8 mouse cellular contexts compared by ENCODE assay signal in the genomic region with DNA sequence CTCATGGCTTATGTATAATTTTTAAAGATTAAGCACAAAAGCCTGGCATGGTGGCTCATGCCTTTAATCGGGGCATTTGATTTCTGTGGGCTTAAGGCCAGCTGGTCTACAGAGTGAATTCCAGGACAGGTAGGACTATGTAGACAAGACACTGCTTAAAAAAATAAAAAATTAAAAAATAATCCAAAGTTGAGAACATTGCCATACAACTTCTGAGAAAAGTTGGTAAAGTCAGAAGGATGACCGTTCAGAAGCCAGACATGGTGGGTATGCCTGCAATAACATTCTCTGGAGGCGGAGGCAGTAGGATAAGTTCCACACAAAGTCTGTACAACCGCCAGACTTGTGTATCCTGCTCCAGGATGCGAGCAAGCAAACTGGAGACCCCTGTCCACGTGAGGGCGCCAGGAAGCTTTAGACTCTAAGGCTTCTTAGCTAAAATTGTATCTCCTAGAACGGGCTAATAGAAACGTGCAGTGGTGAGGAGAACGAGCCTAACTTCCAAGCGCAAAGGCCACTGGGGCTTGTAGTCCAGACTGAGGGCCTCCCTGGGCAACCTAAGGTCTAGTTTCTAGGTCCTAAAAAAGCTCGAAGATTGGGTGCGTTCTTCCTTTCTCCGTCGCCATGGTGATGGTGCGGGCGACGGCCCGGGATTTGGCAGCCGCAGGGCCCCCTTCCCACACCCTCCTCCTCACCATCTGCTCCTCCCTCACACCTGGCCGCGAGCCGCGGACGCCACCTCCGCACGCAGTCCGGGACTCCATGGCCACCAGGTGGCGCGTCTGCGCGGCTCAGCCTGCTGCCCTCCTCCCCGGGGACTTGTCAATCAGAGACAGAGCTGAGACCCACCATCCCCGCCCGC. TPM values are rescaled to one million over a fixed set of nuclear protein-coding genes. Genes with fewer than 3 reads are reported as not detected.
DNase-seq lines count a peak whose midpoint lies in the region; ATAC-seq and TF ChIP-seq lines count a peak whose summit lies in the region.

No protein-coding gene starts in this region.

- peak overlapping the region; percentile 16 for H3K4me3 ChIP-seq in bone marrow, adult 2 months (replicated peaks; ENCODE audit: control insufficient read depth, low read depth, low read length)
- H3K4me3 ChIP-seq in embryonic facial prominence, embryonic 14.5 days (ENCODE audit: low read depth, low read length): peak overlapping the region; percentile 41
- peak overlapping the region; percentile 40 for H3K4me3 ChIP-seq in limb, embryonic 12.5 days (replicated peaks)
- H3K4me3 ChIP-seq in midbrain, embryonic 15.5 days: peak overlapping the region; percentile 41
- peak overlapping the region; percentile 57; the same call in 1 of the 2 replicates for H3K4me3 ChIP-seq in spleen, adult 2 months (ENCODE audit: extremely low read depth, insufficient read depth, insufficient read length)

- 4% methylated on average over 35 of the region's 35 CpGs for WGBS in bone marrow, adult 2 months
- WGBS in embryonic facial prominence, embryonic 14.5 days: 6% methylated on average over 29 of the region's 35 CpGs
- WGBS in limb, embryonic 12.5 days: 4% methylated on average over 35 of the region's 35 CpGs
- WGBS in midbrain, embryonic 15.5 days: 4% methylated on average over 35 of the region's 35 CpGs
- 5% methylated on average over 35 of the region's 35 CpGs for WGBS in spleen, adult 2 months

- no peak overlapping the region for H3K27ac ChIP-seq in bone marrow, adult 2 months (ENCODE audit: control insufficient read depth, insufficient read depth, low read depth, low read length, poor library complexity)
- peak overlapping the region; percentile 34; the same call in 1 of the 2 replicates for H3K27ac ChIP-seq in embryonic facial prominence, embryonic 14.5 days (replicated peaks; ENCODE audit: low read depth, low read length)
- no peak overlapping the region for H3K27ac ChIP-seq in limb, embryonic 12.5 days
- H3K27ac ChIP-seq in midbrain, embryonic 15.5 days: peak overlapping the region; percentile 72
- H3K27ac ChIP-seq in spleen, adult 2 months (ENCODE audit: insufficient read depth, low read length): no peak overlapping the region

- H3K9ac ChIP-seq in embryonic facial prominence, embryonic 14.5 days (ENCODE audit: low read depth, low read length): peak overlapping the region; percentile 43; the same call in 1 of the 2 replicates
- no peak overlapping the region; the same call in 1 of the 2 replicates for H3K9ac ChIP-seq in limb, embryonic 12.5 days (replicated peaks)
- H3K9ac ChIP-seq in midbrain, embryonic 15.5 days: peak overlapping the region; percentile 33; the same call in 1 of the 2 replicates

- peak overlapping the region; percentile 78 for H3K4me2 ChIP-seq in embryonic facial prominence, embryonic 14.5 days (ENCODE audit: low read depth, low read length)
- H3K4me2 ChIP-seq in limb, embryonic 12.5 days: peak overlapping the region; percentile 70
- peak overlapping the region; percentile 78 for H3K4me2 ChIP-seq in midbrain, embryonic 15.5 days

- H3K4me1 ChIP-seq in bone marrow, adult 2 months (ENCODE audit: control insufficient read depth, insufficient read depth, low read length): no peaks in the 10 kb centered on the region
- H3K4me1 ChIP-seq in embryonic facial prominence, embryonic 14.5 days (ENCODE audit: control insufficient read depth, insufficient read depth, low read length): 0 out of 2 replicates have a peak, but pooled peaks cover 4% of the 10 kb centered on the region
- H3K4me1 ChIP-seq in limb, embryonic 12.5 days (replicated peaks): peaks cover 15% of the 10 kb centered on the region; the same call in 1 of the 2 replicates
- peaks cover 16% of the 10 kb centered on the region for H3K4me1 ChIP-seq in midbrain, embryonic 15.5 days
- H3K4me1 ChIP-seq in spleen, adult 2 months (ENCODE audit: control insufficient read depth, insufficient read depth, insufficient read length): peaks cover 3% of the 10 kb centered on the region

- no peaks in the 10 kb centered on the region for H3K9me3 ChIP-seq in embryonic facial prominence, embryonic 14.5 days (ENCODE audit: control insufficient read depth, low read length)
- H3K9me3 ChIP-seq in limb, embryonic 12.5 days: peaks cover 2% of the 10 kb centered on the region; the same call in 1 of the 2 replicates
- no peaks in the 10 kb centered on the region for H3K9me3 ChIP-seq in midbrain, embryonic 15.5 days

- H3K36me3 ChIP-seq in embryonic facial prominence, embryonic 14.5 days (ENCODE audit: control insufficient read depth, insufficient read depth, low read length): peaks cover 37% of the 10 kb centered on the region; the same call in 1 of the 2 replicates
- H3K36me3 ChIP-seq in limb, embryonic 12.5 days: peaks cover 39% of the 10 kb centered on the region
- peaks cover 7% of the 10 kb centered on the region; the same call in 1 of the 2 replicates for H3K36me3 ChIP-seq in midbrain, embryonic 15.5 days (replicated peaks)
- peaks cover 6% of the 10 kb centered on the region for H3K36me3 ChIP-seq in spleen, adult 2 months (ENCODE audit: control insufficient read depth, insufficient read depth, low read length)

- TF ChIP-seq POLR2A in bone marrow, adult 2 months (IDR thresholded peaks at IDR 0.05; ENCODE audit: borderline replicate concordance, control insufficient read depth, low read depth, low read length): peak; percentile 38; the same call in 1 of the 2 replicates
- no peak for TF ChIP-seq POLR2A in spleen, adult 2 months (IDR thresholded peaks at IDR 0.05; ENCODE audit: low read depth, low read length)

- H3K27me3 ChIP-seq in embryonic facial prominence, embryonic 14.5 days (replicated peaks; ENCODE audit: control insufficient read depth, insufficient read depth, low read length): peaks cover 46% of the 10 kb centered on the region
- peaks cover 46% of the 10 kb centered on the region for H3K27me3 ChIP-seq in limb, embryonic 12.5 days
- peaks cover 39% of the 10 kb centered on the region for H3K27me3 ChIP-seq in midbrain, embryonic 15.5 days (replicated peaks)
- peaks cover 9% of the 10 kb centered on the region for H3K27me3 ChIP-seq in spleen, adult 2 months (ENCODE audit: control insufficient read depth, insufficient read depth, low read length)

- ATAC-seq in embryonic facial prominence, embryonic 14.5 days (ENCODE audit: low read depth): peak; percentile 95
- peak; percentile 88 for ATAC-seq in limb, embryonic 12.5 days (ENCODE audit: insufficient number of reproducible peaks, insufficient read depth, low FRiP score, low TSS enrichment, low read depth)
- peak; percentile 92 for ATAC-seq in midbrain, embryonic 15.5 days (replicated peaks)

- peak; percentile 95 for DNase-seq in A20 (ENCODE audit: low read depth, low spot score)
- DNase-seq in embryonic facial prominence, embryonic 14.5 days (ENCODE audit: low spot score): peak; percentile 98
- DNase-seq in heart, adult 8-10 months (ENCODE audit: low spot score): peak; percentile 77
- DNase-seq in kidney, adult 8-10 months: peak; percentile 82 to 85
- DNase-seq in spleen, adult 2 months (ENCODE audit: low read depth in 1 of 2, low spot score in 2 of 2): peak; percentile 69 to 88

- TF ChIP-seq CTCF in bone marrow, adult 2 months (IDR thresholded peaks at IDR 0.05; ENCODE audit: control insufficient read depth, insufficient read depth, low read length): peak; percentile 91
- TF ChIP-seq CTCF in spleen, adult 2 months (IDR thresholded peaks at IDR 0.05; ENCODE audit: extremely low read depth, insufficient read depth, insufficient read length, insufficient replicate concordance): peak; percentile 95

RNA-seq across cellular contexts. Expression of gene Slc17a7, which starts 1.9 kb away (rescaled TPM):
- polyA plus RNA-seq in bone marrow, adult 2 months (2011; ENCODE audit: insufficient read depth, insufficient read length, low replicate concordance, missing spikeins): 1.3 TPM in 1 of 2 replicates, not detected in the other
- polyA plus RNA-seq in embryonic facial prominence, embryonic 14.5 days (2014; fragmentation: Nextera tagmentation; extraction: Ambion mirVana): 0.87 and 1.3 TPM in 2 replicates
- 10 to 100 TPM; 32.0 to 50.7 (median 41.1) TPM for total RNA-seq in heart, adult 8-10 months (2022)
- 0.17 and 0.25 TPM in 2 replicates for polyA plus RNA-seq in limb, embryonic 12.5 days (2016; fragmentation: Nextera tagmentation; extraction: Ambion mirVana)
- 0.59 and 1.0 TPM in 2 replicates for polyA plus RNA-seq in midbrain, embryonic 15.5 days (2015; fragmentation: Nextera tagmentation; extraction: Ambion mirVana)
- polyA plus RNA-seq in spleen, adult 2 months (2012; rRNA removed): 0.05 and 0.06 TPM in 2 replicates

RNA-seq across cellular contexts. Expression of gene Aldh16a1, which starts 7.5 kb away (rescaled TPM):
- polyA plus RNA-seq in bone marrow, adult 2 months (2011; ENCODE audit: insufficient read depth, insufficient read length, low replicate concordance, missing spikeins): 49.6 and 113 TPM in 2 replicates
- polyA plus RNA-seq in embryonic facial prominence, embryonic 14.5 days (2014; fragmentation: Nextera tagmentation; extraction: Ambion mirVana): 36.8 and 39.4 TPM in 2 replicates
- 10 to 100 TPM; 24.9 to 36.9 (median 29.2) TPM for total RNA-seq in heart, adult 8-10 months (2022)
- 51.4 and 53.8 TPM in 2 replicates for polyA plus RNA-seq in limb, embryonic 12.5 days (2016; fragmentation: Nextera tagmentation; extraction: Ambion mirVana)
- polyA plus RNA-seq in midbrain, embryonic 15.5 days (2015; fragmentation: Nextera tagmentation; extraction: Ambion mirVana): 16.1 and 19.8 TPM in 2 replicates
- 93.0 and 114 TPM in 2 replicates for polyA plus RNA-seq in spleen, adult 2 months (2012; rRNA removed)

RNA-seq across cellular contexts. Expression of gene Pih1d1, which starts 7.7 kb away (rescaled TPM):
- 39.2 and 92.4 TPM in 2 replicates for polyA plus RNA-seq in bone marrow, adult 2 months (2011; ENCODE audit: insufficient read depth, insufficient read length, low replicate concordance, missing spikeins)
- 80.3 and 88.8 TPM in 2 replicates for polyA plus RNA-seq in embryonic facial prominence, embryonic 14.5 days (2014; fragmentation: Nextera tagmentation; extraction: Ambion mirVana)
- 10 to 100 TPM; 40.4 to 50.5 (median 48.0) TPM for total RNA-seq in heart, adult 8-10 months (2022)
- polyA plus RNA-seq in limb, embryonic 12.5 days (2016; fragmentation: Nextera tagmentation; extraction: Ambion mirVana): 91.8 and 93.0 TPM in 2 replicates
- 87.1 and 90.0 TPM in 2 replicates for polyA plus RNA-seq in midbrain, embryonic 15.5 days (2015; fragmentation: Nextera tagmentation; extraction: Ambion mirVana)
- polyA plus RNA-seq in spleen, adult 2 months (2012; rRNA removed): 45.2 and 48.7 TPM in 2 replicates

RNA-seq across cellular contexts. Expression of gene Gfy, which starts 17.5 kb away (rescaled TPM):
- polyA plus RNA-seq in bone marrow, adult 2 months (2011; ENCODE audit: insufficient read depth, insufficient read length, low replicate concordance, missing spikeins): 1.2 TPM in 1 of 2 replicates, not detected in the other
- 5.8 and 6.1 TPM in 2 replicates for polyA plus RNA-seq in embryonic facial prominence, embryonic 14.5 days (2014; fragmentation: Nextera tagmentation; extraction: Ambion mirVana)
- total RNA-seq in heart, adult 8-10 months (2022): not detected
- polyA plus RNA-seq in limb, embryonic 12.5 days (2016; fragmentation: Nextera tagmentation; extraction: Ambion mirVana): not detected in 2 replicates
- not detected in 2 replicates for polyA plus RNA-seq in midbrain, embryonic 15.5 days (2015; fragmentation: Nextera tagmentation; extraction: Ambion mirVana)
- not detected in 2 replicates for polyA plus RNA-seq in spleen, adult 2 months (2012; rRNA removed)

RNA-seq across cellular contexts. Expression of gene Pth2, which starts 19.0 kb away (rescaled TPM):
- not detected in 2 replicates for polyA plus RNA-seq in bone marrow, adult 2 months (2011; ENCODE audit: insufficient read depth, insufficient read length, low replicate concordance, missing spikeins)
- polyA plus RNA-seq in embryonic facial prominence, embryonic 14.5 days (2014; fragmentation: Nextera tagmentation; extraction: Ambion mirVana): not detected in 2 replicates
- not detected for total RNA-seq in heart, adult 8-10 months (2022)
- not detected in 2 replicates for polyA plus RNA-seq in limb, embryonic 12.5 days (2016; fragmentation: Nextera tagmentation; extraction: Ambion mirVana)
- 0.68 and 0.93 TPM in 2 replicates for polyA plus RNA-seq in midbrain, embryonic 15.5 days (2015; fragmentation: Nextera tagmentation; extraction: Ambion mirVana)
- polyA plus RNA-seq in spleen, adult 2 months (2012; rRNA removed): not detected in 2 replicates

Comparison
In these comparisons a context has a peak if more than half of its experiments do, and no peak if none do; other contexts are left out.
1. H3K27ac ChIP-seq: peak in embryonic facial prominence, embryonic 14.5 days (single experiment) and midbrain, embryonic 15.5 days (single experiment); none in bone marrow, adult 2 months (single experiment), limb, embryonic 12.5 days (single experiment) and spleen, adult 2 months (single experiment).
2. Peak in every context shown above with its lines, with median percentiles within 50 percentile points of each other: DNase-seq, H3K4me3 ChIP-seq, ATAC-seq and H3K4me2 ChIP-seq.